ENCODE assay signal across 8 mouse cellular contexts in the genomic region with DNA sequence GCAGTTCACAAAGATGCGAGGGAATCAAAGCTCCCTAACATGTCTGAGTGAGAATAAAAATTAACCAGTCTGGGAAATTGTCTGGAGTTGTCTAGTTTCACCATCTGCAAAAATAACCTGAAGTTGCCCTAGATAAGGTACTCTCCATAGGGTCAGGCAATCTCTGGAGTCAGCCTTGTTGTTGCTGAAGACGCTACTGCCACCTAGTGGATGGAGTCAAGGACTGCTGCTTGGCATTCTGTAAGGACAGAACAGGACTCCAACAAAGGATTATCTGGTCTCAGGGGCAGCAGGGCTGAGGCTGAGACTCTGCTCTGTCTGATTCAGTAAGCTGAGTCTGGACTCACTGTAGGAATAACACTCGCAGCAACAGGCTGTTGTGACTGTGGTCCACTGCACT. TPM values are rescaled to one million over a fixed set of nuclear protein-coding genes. Genes with fewer than 3 reads are reported as not detected.
DNase-seq lines count a peak whose midpoint lies in the region; ATAC-seq and TF ChIP-seq lines count a peak whose summit lies in the region.

No protein-coding gene starts in this region.

- intact Hi-C loops in heart, postnatal 36 days (cut with DNase I) = loop anchor here (1.0 to 5.0 kb wide), 4 partner anchors 87 to 268 kb away; a partner anchor contains a TSS

- peak; percentile 99 for TF ChIP-seq CTCF in lung, postnatal 0 days (IDR thresholded peaks at IDR 0.05)

- H3K27ac ChIP-seq in lung, postnatal 0 days (ENCODE audit: low read length) = no peak overlapping the region

- no peaks in the 10 kb centered on the region for H3K27me3 ChIP-seq in lung, postnatal 0 days (replicated peaks; ENCODE audit: insufficient read depth, low read length)

- no peak overlapping the region for H3K4me3 ChIP-seq in lung, postnatal 0 days (ENCODE audit: low read depth, low read length)

- H3K9me3 ChIP-seq in lung, postnatal 0 days (ENCODE audit: low read length) = no peaks in the 10 kb centered on the region

- peaks cover 7% of the 10 kb centered on the region; the same call in 1 of the 2 replicates for H3K4me1 ChIP-seq in lung, postnatal 0 days (ENCODE audit: insufficient read depth, low read depth, low read length)

- H3K4me2 ChIP-seq in lung, postnatal 0 days (replicated peaks; ENCODE audit: low read depth, low read length) = no peak overlapping the region

- 19% methylated on average over 3 of the region's 3 CpGs for WGBS in large intestine, adult 2 months
- 9% methylated on average over 3 of the region's 3 CpGs for WGBS in lung, postnatal 0 days

- DNase-seq in gastrocnemius, adult 18-20 months (ENCODE audit: low spot score) = peak; percentile 57
- no peak for DNase-seq in gastrocnemius, postnatal 25 days
- DNase-seq in c-Kit-negative CD71-positive TER-119-positive erythroid progenitor cells, embryonic 14.5 days (ENCODE audit: low read depth, low spot score) = peak; percentile 54
- DNase-seq in fibroblast of lung, adult 2 months (ENCODE audit: low read depth) = peak; percentile 57
- peak; percentile 52 to 65 for DNase-seq in heart, postnatal 36 days
- DNase-seq in large intestine, adult 2 months (ENCODE audit: low read depth, low spot score) = peak; percentile 37
- peak; percentile 91 for DNase-seq in lung, postnatal 0 days (ENCODE audit: low spot score)
- peak; percentile 92 for DNase-seq in retina, embryonic 14.5 days (ENCODE audit: low spot score)

- no peak for TF ChIP-seq EP300 in lung, postnatal 0 days (IDR thresholded peaks at IDR 0.05)

- H3K36me3 ChIP-seq in lung, postnatal 0 days (ENCODE audit: insufficient read depth, low read length) = no peaks in the 10 kb centered on the region

- ATAC-seq in lung, postnatal 0 days = peak; percentile 70

- no peak overlapping the region for H3K9ac ChIP-seq in lung, postnatal 0 days (replicated peaks; ENCODE audit: low read depth)

RNA-seq across cellular contexts. Expression of a gene that starts 20.0 kb away (rescaled TPM):
- total RNA-seq in gastrocnemius, adult 18-20 months (2021) = not detected
- not detected for total RNA-seq in gastrocnemius, postnatal 25 days (2021)
- total RNA-seq in heart, postnatal 36 days (2021) = not detected
- polyA plus RNA-seq in large intestine, adult 2 months (2012; rRNA removed) = not detected in 2 replicates
- polyA plus RNA-seq in lung, postnatal 0 days (2015; fragmentation: Nextera tagmentation; extraction: Ambion mirVana) = not detected in 2 replicates

RNA-seq across cellular contexts. Expression of a gene that starts 49.0 kb away (rescaled TPM):
- total RNA-seq in gastrocnemius, adult 18-20 months (2021) = not detected
- not detected for total RNA-seq in gastrocnemius, postnatal 25 days (2021)
- total RNA-seq in heart, postnatal 36 days (2021) = under 1 TPM; 0.08 to 0.11 TPM
- polyA plus RNA-seq in large intestine, adult 2 months (2012; rRNA removed) = 1.0 and 1.2 TPM in 2 replicates
- 0.35 and 0.41 TPM in 2 replicates for polyA plus RNA-seq in lung, postnatal 0 days (2015; fragmentation: Nextera tagmentation; extraction: Ambion mirVana)
